Mouse (Mus musculus): ENCODE measurements at regions not wholly inside any gene's neighbourhood (a gene's known extent, or its start where the extent isn't known, plus 50 kb on each side); places are given as distances from the start of the nearest gene placed in this dataset.
A peak's percentile ranks its signal among the peaks of the same experiment; 100 is the strongest.
"Not testable (repeated sequence)": the region's sequence is repeated elsewhere in the genome, so short reads cannot be mapped to it uniquely, and the experiment has no call there.

DNA sequence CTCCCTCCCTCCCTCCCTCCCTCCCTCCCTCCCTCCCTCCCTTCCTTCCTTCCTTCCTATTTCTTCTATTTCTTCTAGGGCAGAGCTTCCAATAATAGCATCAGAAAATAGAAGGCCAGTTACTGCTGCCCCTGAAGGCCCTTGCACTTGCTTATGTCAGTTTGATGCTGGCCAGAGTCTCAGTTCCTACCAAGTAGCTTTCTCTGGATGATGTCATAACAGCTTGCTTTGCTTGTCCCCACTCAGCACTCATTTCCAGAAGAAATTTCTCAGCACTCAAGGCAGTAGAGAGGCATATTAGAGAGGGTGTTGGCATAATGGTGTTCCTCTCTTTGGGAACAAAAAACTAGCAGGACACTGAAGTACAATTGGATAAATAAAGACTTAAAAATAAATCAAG is 811.6 kb upstream of the 4930444P10Rik start:
- DNase-seq, result no peak

DNA sequence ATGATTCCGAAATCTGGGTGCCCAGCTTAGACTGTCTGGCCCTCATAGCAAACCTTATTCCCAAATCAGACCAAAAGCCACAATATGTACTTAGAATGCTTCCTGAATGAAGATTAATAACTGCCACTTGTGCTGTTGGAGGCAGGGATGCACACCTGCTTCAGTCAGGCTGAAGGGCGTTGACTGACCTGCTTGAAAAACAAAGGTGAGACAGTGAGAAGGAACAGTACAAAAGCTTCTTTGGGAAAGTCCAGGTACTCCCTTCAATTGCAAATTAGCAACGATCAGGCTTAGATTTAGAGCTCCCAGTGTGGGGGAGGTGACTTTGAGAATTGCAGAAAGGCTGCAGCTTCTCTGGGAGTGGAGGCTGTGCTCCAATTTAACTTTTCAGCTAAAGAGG is 775.3 kb upstream of the 4930444P10Rik start:
- not testable (repeated sequence) for DNase-seq

- not testable (repeated sequence) for DNase-seq
Observed at GRCm38 (mm10) chr1:16867086-16867835, 774.1 kb upstream of the 4930444P10Rik start.

- no peak for DNase-seq
Observed at GRCm38 (mm10) chr1:16837111-16837510, 744.0 kb upstream of the 4930444P10Rik start.

DNA sequence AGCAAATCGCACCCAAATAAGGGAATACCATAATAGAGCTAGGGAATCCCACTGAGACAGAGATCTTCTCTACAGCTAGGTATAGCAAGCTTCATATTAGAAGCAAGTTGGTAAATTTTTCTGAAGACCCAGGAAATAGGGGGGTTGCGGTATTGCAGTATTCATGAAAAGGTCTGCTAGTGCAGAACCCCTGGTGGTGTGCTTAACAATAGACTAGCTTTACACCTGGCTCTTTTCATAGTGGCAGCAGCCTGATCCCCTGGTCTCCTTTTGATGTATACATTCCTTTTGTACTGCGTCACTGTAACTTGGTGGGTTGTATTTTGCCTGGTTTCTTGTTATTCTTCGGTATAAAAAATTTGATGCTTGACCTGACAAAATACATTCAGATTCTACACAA is 731.6 kb upstream of the 4930444P10Rik start:
- DNase-seq, result not testable (repeated sequence)

- DNase-seq, result no peak
Observed at GRCm38 (mm10) chr1:16824057-16824456, 730.9 kb upstream of the 4930444P10Rik start.

DNA sequence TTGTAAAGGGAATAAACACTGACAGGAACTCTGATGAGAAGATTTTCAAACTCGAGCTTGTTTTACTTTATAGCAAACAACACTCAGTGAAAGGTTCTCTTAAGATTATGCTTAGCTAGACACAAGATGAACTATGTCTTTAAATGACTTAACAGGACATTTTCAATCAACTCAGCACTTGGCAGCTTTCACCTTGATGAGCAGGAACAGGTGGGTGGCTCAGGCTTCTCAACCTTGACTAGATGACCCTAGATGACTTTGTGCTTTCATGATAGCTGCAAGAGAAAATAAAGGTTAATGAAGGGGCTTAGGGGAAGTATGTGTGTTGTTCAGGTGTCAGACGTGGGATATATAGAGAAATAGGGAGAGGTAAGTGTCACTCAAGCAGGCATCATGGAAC is 728.1 kb upstream of the 4930444P10Rik start:
- no peak for DNase-seq

GRCm38 (mm10) chr1:16816572-16816971 is 723.4 kb upstream of the 4930444P10Rik start:
- peak; percentile 35 for DNase-seq

DNA sequence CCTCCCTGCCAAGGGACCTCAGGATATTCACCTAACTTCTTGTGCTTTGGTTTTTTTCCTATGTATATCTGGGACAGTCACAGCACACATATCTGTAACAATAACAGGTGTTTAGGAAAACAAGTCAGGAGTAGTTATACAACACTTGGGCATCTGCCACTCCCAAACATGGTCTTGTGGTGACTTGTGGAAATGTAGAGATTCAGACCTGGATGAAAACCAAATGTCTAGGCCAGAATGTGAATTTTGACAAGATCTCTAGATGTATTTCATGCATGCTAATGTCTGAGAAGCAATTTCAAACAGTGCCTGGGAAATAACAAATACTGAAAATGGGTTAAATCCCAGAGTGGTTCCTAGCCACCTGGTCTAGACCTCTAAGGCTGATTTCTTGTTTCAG is 722.6 kb upstream of the 4930444P10Rik start:
- no peak for DNase-seq

- DNase-seq, result no peak
Observed at GRCm38 (mm10) chr1:16809370-16810150, 716.4 kb upstream of the 4930444P10Rik start.

- DNase-seq, result peak; percentile 78
Observed at GRCm38 (mm10) chr1:16798292-16798691, 705.2 kb upstream of the 4930444P10Rik start.

- no peak for DNase-seq
Observed at GRCm38 (mm10) chr1:16796449-16796848, 703.3 kb upstream of the 4930444P10Rik start.

DNA sequence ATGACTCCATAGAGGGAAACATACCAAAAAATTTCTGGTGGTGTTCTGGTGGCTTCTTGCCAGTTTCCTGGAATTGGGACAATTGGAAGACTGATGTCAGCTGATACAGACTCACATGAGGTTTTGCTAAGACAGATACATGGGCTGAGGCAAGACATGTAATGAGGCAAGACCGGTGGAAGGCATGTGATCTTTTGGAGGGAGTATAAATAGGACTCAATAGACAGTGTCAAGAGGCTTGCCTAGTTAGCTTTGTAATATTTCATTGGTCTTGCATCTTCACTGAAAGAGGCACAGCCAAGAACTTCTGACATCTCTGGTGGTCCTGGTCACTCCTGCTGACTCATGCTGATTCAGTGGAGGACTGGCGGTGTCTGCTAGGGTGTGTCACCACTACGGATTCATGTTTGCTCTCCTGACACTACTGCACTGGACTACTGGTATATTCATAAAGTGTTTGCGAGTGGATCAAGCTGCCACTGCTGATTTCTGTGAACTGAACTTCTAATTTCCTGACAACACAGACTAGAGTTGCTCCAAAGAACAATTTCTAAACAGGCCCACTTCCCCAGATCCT is 697.7 kb upstream of the 4930444P10Rik start:
- DNase-seq, result no peak

- DNase-seq, result peak; percentile 46
Observed at GRCm38 (mm10) chr1:16779791-16780190, 686.7 kb upstream of the 4930444P10Rik start.

- DNase-seq, result no peak
Observed at GRCm38 (mm10) chr1:16760951-16761350, 667.8 kb upstream of the 4930444P10Rik start.

All from cerebellum, adult 11-12 months (tissue).